Mouse (Mus musculus): Measurements from ENCODE around the gene Cyp4f17.
"Not testable (repeated sequence)": the region's sequence is repeated elsewhere in the genome, so short reads cannot be mapped to it uniquely, and the experiment has no call there.

Cyp4f17 gene

DNA sequence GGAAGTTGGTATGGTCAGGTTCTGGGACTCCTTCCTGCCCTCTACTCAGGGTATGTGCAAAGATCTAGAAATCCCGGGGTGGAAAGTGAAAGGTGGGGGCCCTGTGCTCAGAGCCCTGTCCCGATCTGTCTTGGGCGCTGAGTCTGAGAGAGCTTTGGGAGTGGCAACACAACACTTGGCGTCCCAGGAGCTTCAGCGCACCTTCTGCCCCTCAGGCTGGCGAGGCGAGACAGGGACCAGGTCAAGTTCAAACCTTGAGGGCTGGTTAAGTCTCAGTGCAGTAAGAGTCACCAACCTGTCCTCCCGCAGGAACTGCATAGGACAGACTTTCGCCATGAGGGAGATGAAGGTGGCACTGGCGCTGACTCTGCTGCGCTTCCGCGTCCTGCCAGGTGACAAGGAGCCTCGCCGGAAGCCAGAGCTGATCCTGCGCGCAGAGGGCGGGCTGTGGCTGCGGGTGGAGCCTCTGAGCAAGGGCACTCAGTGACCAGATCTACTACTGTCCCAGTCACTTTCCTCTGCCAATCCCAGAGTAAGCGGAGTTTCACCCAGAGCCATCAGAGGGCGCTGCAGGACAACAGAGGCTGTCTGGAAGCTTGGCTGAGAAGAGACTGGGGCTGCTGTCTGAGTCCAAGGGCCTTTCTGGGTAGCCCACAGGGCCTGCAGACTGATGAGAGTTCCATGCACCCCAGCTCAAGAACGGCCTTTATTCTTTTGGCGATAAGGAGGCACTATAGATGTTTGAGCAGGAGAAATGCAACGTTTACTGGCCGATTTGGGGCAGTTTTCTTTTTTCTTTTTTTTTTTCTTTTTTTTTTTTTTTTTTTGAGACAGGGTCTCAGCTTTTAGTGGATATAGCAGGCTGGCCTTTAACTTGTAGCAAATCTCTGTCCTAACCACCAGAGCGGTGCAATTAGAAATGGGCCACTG is 22.8 kb downstream of the Cyp4f17 start:
- peak; percentile 96 for DNase-seq

DNA sequence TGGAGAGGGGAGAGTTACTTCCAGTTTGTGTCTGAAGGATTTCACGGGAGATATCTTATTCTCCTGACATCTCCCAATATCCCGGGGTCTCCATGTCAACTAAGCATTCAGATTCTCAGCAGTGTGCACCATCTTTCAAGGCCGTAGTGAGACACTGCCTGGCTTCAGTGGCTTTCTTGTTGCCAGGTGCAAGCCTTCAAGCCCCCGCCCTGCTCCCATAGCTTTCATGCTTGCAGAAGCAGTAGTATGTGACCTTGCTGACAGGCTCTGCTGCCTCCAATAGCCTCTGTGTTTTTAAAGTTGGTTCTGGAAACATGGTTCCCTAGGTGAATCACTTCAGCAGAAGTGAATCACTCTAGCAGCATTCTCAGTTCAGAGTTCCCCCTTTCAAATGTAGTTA is 26.5 kb downstream of the Cyp4f17 start:
- not testable (repeated sequence) for DNase-seq

DNA sequence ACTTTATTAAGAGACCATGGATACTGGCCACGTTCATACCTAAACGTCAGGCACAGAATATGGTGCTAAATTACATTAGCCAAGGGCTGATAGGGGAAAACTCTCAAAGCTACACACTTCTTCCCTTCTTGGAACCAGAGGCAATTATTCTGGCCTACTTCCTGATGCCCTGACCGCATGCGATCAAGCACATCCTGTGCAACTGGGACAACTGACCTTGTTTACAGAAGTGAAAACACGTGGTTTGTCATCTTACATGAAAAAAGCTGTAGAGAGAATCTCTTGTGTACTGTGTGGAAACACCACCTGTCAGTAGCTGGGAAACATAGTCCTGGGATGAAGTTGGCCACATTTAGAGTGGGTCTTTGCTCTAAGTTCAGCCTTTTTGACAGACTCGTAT is 28.2 kb downstream of the Cyp4f17 start:
- peak; percentile 38 for DNase-seq

DNA sequence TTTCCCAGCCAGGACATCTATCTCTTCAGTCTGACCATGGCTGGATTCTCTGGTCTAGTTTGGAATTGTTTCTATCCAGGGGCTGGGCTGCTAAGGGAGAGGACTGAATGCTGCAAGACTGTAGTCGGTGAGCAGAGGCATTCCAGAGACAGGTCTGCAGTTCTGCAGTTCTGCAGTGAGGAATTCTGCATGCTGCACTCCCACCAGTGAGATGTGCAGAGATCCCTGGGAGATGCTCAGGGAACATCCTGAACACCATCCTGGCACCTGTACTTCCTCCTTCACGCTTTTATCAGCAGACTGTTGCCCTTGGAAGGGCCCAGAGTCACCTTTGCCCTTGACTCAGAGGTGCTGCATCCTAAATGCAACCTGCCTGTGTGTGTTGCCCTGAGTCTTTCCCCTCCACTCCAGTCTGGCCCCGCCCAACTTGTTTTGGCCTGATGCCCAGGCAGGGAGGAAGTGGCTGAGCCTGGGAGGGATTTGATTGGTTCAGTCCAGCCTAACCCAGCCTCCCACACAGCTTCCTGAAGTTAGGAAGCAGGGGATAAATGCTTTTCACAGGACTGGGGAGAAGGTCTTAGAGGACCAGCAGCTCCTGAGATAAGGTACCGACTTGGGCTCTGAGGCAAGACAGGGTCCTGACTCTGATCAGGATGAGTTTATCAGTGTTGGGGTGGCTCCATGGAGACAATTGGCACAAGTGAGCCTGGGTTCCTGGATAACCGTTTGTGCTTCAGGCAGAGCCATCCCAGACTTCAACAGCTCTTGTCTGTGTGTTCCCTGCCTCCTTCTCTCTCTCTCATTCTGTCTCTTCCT is 30.4 kb downstream of the Cyp4f17 start, which contains the start of gene Cyp4f16:
Cyp4f16 (plus strand) TSS at position 508 of the 816 bp plus-strand sequence.
- peak; percentile 95 for DNase-seq

DNA sequence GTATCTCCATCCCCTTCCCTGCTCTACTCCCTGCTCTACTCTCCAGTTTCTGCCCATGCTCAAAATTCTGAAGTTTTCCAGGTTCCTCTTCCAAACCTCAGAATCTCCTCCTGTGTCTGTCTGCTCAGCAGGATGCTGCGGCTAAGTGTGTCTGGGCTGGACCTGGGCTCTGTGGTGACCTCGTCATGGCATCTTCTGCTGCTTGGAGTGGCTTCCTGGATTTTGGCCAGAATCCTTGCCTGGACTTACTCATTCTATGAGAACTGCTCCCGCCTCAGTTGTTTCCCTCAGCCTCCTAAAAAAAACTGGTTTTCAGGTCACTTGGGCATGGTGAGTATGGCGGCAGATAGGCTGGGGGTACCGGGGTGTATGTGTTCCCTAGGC is 31.0 kb downstream of the Cyp4f17 start:
- peak; percentile 39 for DNase-seq

DNA sequence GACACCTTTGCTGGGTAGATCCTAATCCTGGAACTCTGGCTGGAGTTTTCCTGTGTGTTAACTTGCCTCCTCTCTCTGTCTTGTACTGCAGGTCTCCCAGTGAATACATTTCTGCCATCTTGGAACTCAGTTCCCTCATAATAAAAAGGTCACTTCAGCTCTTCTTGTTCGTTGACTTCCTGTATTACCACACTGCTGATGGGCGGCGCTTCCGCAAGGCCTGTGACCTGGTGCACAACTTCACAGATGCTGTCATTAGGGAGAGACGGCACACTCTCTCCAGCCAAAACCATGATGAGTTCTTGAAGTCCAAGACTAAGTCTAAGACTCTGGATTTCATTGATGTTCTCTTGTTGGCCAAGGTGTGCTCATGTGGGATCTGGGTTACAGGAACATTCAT is 38.9 kb downstream of the Cyp4f17 start:
- DNase-seq, result not testable (repeated sequence)

DNA sequence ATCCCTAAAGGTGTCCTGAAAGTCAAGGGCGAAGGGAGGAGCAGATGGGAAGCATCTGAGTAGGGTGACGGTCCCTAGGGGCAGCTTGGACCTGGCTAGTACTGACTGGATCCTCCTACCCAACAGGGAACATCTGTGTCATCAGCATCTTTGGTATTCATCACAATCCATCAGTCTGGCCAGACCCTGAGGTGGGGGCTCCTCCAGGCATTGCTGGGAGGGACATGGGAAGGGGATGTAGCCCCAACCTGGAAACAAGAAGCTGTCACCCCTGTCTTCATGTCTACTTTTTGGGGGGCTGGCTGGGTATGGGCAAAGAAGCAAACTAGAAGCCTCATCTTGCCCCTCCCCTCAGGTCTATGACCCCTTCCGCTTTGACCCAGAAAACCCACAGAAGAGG is 44.5 kb downstream of the Cyp4f17 start:
- not testable (repeated sequence) for DNase-seq

DNA sequence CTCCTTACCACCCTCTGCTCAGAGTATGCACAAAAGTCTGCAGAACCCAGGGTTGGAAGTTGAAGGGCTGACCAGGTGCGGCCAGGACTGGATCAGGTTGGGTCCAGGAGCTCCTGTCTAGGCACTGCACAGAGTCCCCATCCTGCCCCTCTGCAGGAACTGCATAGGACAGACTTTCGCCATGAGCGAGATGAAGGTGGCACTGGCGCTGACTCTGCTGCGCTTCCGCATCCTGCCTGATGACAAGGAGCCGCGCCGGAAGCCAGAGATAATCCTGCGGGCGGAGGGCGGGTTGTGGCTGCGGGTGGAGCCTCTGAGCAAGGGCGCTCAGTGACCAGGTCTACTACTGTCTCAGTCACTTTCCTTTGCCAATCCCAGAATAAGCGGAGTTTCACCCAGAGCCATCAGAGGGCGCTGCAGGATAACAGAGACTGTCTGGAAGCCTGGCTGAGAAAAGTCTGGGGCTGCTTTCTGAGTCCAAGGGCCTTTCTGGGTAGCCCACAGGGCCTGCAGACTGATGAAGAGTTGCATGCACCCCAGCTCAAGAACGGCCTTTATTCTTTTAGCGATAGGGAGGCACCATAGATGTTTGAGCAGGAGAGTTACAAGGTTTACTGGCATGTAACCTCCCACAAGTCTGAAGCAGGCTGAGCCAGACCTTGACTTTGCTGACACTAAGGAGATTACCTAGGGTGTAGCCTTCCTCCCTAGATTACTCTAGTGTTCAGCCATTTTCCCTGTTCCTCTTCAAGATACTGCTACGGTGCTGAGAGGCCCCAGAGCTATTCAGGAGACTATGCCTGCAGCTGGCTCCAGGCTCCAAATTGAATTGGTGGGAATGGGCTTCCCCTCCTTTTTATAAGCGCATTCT is 45.3 kb downstream of the Cyp4f17 start:
- DNase-seq, result peak; percentile 83

DNA sequence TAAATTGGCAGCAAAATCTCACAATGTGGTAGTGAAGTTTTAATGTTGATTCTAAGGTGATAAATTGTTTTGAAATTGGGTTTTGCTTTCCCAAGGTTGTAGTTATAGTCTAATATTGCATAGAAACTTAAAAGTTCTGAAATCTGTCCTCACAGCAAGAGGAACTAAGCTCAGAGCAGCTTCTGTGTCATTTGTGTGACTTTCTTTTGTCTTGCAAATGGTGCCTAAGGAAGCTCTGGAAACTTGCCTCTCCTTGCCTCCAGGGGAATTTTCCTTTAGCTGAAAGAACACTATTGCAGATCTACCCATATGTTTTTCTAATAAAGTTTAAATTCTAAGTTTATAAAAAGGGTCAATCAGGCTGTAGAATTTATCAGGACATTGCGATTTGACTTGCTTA is 47.2 kb downstream of the Cyp4f17 start:
- DNase-seq, result not testable (repeated sequence)

DNA sequence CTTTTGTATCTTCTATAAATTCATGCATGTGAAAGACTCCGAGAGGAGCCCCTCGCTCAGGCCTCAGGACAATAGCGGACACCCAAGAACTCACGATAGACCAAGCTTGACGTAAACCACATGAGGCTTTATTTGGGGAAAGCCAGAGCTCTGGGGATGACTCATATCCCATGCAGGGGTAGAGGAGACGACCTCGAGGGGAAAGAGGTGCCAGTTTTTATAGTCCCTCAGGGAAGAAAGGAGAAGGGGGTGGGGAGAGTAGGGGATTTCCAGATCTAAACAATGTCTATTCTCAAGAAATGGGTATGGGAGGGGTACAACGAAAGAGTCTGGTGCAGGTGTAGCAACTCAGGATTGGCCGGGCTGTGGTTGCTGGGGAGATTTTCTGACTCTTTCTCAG is 48.5 kb downstream of the Cyp4f17 start:
- DNase-seq, result not testable (repeated sequence)

DNA sequence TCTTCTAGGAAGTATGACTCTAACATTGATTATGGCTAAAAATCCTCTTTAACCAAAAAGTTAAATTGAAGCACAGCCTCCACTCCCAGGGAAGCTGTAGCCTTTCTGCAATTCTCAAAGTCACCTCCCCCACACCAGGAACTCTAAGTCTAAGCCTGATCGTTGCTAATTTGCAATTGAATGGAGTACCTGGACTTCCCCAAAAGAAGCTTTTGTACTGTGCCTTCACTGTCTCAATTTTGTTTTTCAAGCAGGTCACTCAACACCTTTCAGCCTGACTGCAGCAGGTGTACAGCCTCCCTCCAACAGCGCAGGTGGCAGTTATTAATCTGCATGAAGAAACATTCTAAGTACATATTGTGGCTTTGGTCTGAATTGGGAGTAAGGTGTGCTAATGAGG is 57.5 kb downstream of the Cyp4f17 start:
- not testable (repeated sequence) for DNase-seq

DNA sequence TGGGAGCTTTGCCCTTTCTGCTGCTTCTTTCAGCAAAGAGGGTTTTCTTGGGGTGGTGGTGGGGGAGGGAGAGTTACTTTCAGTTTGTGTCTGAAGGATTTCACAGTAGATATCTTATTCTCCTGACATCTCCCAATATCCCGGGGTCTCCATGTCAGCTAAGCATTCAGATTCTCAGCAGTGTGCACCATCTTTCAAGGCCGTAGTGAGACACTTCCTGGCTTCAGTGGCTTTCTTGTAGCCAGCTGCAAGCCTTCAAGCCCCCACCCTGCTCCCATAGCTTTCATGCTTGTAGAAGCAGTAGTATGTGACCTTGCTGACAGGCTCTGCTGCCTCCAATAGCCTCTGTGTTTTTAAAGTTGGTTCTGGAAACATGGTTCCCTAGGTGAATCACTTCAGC is 67.4 kb downstream of the Cyp4f17 start:
- not testable (repeated sequence) for DNase-seq

DNA sequence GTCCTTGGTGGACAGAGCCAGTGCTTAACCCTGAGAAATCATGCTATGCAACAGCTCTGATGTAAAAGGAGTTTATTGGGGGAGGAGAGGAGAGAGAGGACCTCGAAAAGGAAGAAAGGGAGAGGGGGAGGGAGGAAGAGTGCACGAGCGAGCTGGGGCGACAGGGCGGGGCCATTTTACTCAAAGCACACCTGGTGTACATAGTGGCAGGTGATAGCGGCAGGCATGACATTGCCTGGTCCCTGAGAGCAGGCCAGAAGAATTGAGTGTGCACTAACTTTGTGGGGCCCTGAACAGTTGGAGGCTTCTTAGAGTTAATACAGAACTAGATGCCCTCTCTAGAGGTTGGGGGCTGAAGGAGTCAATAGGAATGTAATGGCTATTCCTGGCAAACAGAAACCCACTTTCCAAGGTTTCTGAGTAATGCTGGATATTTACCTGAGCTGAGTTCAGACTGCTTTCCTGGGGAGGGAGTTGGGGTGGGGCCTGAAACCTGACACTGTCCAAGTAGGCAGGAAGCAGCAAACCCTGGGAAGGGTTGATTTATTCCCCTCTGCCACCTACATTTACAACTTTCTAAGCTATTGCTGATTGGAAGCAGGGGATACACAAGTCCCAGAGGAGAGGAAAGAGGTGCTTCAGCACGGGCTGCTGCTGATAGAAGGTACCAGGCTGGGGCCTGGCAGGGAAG is 71.8 kb downstream of the Cyp4f17 start:
- peak; percentile 3 for DNase-seq

Measured in lung, postnatal 36 days (tissue).